Mouse (Mus musculus): ENCODE data around the gene Kat2b.
"Not testable (repeated sequence)": the region's sequence is repeated elsewhere in the genome, so short reads cannot be mapped to it uniquely, and the experiment has no call there.

Gene Kat2b

GRCm38 (mm10) chr17:53603236-53603635 is 36.6 kb downstream of the Kat2b start:
- DNase-seq: not testable (repeated sequence)

GRCm38 (mm10) chr17:53606082-53606481 is 39.4 kb downstream of the Kat2b start:
- not testable (repeated sequence) for DNase-seq

- DNase-seq: not testable (repeated sequence)
Observed at GRCm38 (mm10) chr17:53608924-53609323, 42.3 kb downstream of the Kat2b start.

GRCm38 (mm10) chr17:53617295-53617957 is 50.8 kb downstream of the Kat2b start:
- DNase-seq: no peak

GRCm38 (mm10) chr17:53618369-53618768 is 51.7 kb downstream of the Kat2b start:
- no peak for DNase-seq

GRCm38 (mm10) chr17:53619391-53619790 is 52.7 kb downstream of the Kat2b start:
- DNase-seq: no peak

GRCm38 (mm10) chr17:53620611-53621010 is 54.0 kb downstream of the Kat2b start:
- no peak for DNase-seq

- no peak for DNase-seq
Observed at GRCm38 (mm10) chr17:53622125-53622524, 55.5 kb downstream of the Kat2b start.

- DNase-seq: no peak
Observed at GRCm38 (mm10) chr17:53623762-53624161, 57.1 kb downstream of the Kat2b start.

- no peak for DNase-seq
Observed at GRCm38 (mm10) chr17:53626160-53626559, 59.5 kb downstream of the Kat2b start.

- no peak for DNase-seq
Observed at GRCm38 (mm10) chr17:53627497-53627896, 60.8 kb downstream of the Kat2b start.

- DNase-seq: no peak
Observed at GRCm38 (mm10) chr17:53628131-53628530, 61.5 kb downstream of the Kat2b start.

GRCm38 (mm10) chr17:53631344-53631743 is 64.7 kb downstream of the Kat2b start:
- no peak for DNase-seq

GRCm38 (mm10) chr17:53643360-53643759 is 76.7 kb downstream of the Kat2b start:
- DNase-seq: no peak

GRCm38 (mm10) chr17:53650251-53650661 is 83.6 kb downstream of the Kat2b start:
- no peak for DNase-seq

- no peak for DNase-seq
Observed at GRCm38 (mm10) chr17:53654596-53654995, 87.9 kb downstream of the Kat2b start.

- DNase-seq: no peak
Observed at GRCm38 (mm10) chr17:53655081-53655480, 88.4 kb downstream of the Kat2b start.

GRCm38 (mm10) chr17:53655959-53656358 is 89.3 kb downstream of the Kat2b start:
- no peak for DNase-seq

GRCm38 (mm10) chr17:53656369-53656860 is 89.8 kb downstream of the Kat2b start:
- no peak for DNase-seq

- DNase-seq: not testable (repeated sequence)
Observed at GRCm38 (mm10) chr17:53657391-53657790, 90.7 kb downstream of the Kat2b start.

GRCm38 (mm10) chr17:53658668-53659067 is 92.0 kb downstream of the Kat2b start:
- DNase-seq: no peak

- no peak for DNase-seq
Observed at GRCm38 (mm10) chr17:53659230-53659629, 92.6 kb downstream of the Kat2b start.

- DNase-seq: no peak
Observed at GRCm38 (mm10) chr17:53659738-53660137, 93.1 kb downstream of the Kat2b start.

- no peak for DNase-seq
Observed at GRCm38 (mm10) chr17:53661056-53661840, 94.6 kb downstream of the Kat2b start.

All from thymus, adult 18-20 months (tissue).